Mouse (Mus musculus) embryonic fibroblast, embryonic 13.5 days (primary cell): ENCODE data around the gene Klf16.

Experiments used
- CTCF ChIP-seq: IDR thresholded peaks from 2 replicates; pipeline ENCODE4 v1.5.1; 2011; ENCODE audit warnings: mild to moderate bottlenecking, control low read depth, low read length, moderate library complexity, borderline replicate concordance; ENCODE audit not compliant: insufficient read depth
- POLR2A ChIP-seq: IDR thresholded peaks from 2 replicates; pipeline ENCODE4 v1.6.1; 2011; ENCODE audit warnings: low read depth, mild to moderate bottlenecking, control low read depth, low read length, moderate library complexity

GRCm38 (mm10) chr10:80559431-80559830 is 17.7 kb downstream of the Klf16 start:
- TF ChIP-seq POLR2A (no peak), CTCF (no peak)
